Mouse (Mus musculus) limb, embryonic 12.5 days (tissue): Measurements from ENCODE around the gene D1Ertd622e. TPM values are rescaled to one million over a fixed set of nuclear protein-coding genes. Genes with fewer than 3 reads are reported as not detected.
"Not testable (repeated sequence)": the region's sequence is repeated elsewhere in the genome, so short reads cannot be mapped to it uniquely, and the experiment has no call there.

Experiments
- ATAC-seq: fragments of 200-750 bp; cut with Nextera tagmentation; 2 replicates; pipeline ENCODE4 v1.8.0; 2017; ENCODE audit warnings: low read depth, moderate TSS enrichment; ENCODE audit not compliant: insufficient number of reproducible peaks, insufficient read depth, low FRiP score, low TSS enrichment
- H3K27ac ChIP-seq: fragments of 300-500 bp; sonication (generic); 2 replicates; pipeline ENCODE4 v1.5.1; 2016; ENCODE audit warnings: mild to moderate bottlenecking, moderate library complexity
- H3K27me3 ChIP-seq: fragments of 300-500 bp; sonication (generic); 2 replicates; pipeline ENCODE4 v1.6.1; 2016; ENCODE audit warnings: mild to moderate bottlenecking, moderate library complexity
- H3K36me3 ChIP-seq: fragments of 300-500 bp; sonication (generic); 2 replicates; pipeline ENCODE4 v1.6.1; 2016; ENCODE audit warnings: mild to moderate bottlenecking, moderate library complexity
- H3K4me1 ChIP-seq: fragments of 300-500 bp; sonication (generic); replicated peaks from 2 replicates; pipeline ENCODE4 v1.6.1; 2016
- H3K4me2 ChIP-seq: fragments of 300-500 bp; sonication (generic); 2 replicates; pipeline ENCODE4 v1.6.1; 2016; ENCODE audit warnings: mild to moderate bottlenecking, moderate library complexity
- H3K4me3 ChIP-seq: fragments of 300-500 bp; sonication (generic); replicated peaks from 2 replicates; pipeline ENCODE4 v1.5.1; 2016; ENCODE audit warnings: mild to moderate bottlenecking
- H3K9ac ChIP-seq: fragments of 300-500 bp; sonication (generic); replicated peaks from 2 replicates; pipeline ENCODE4 v1.6.1; 2016; ENCODE audit warnings: mild to moderate bottlenecking, moderate library complexity
- H3K9me3 ChIP-seq: fragments of 300-500 bp; sonication (generic); 2 replicates; pipeline ENCODE4 v1.6.1; 2016; ENCODE audit warnings: mild to moderate bottlenecking, moderate library complexity
- WGBS: fragments of 180-500 bp; shearing (Covaris S2); methylation state at CpG from one replicate; pipeline ENCODE4 v1.1.7; 2016; 5-methylcytosine and 5-hydroxymethylcytosine counted together
- polyA plus RNA-seq: library from polyadenylated mRNA; unstranded; fragments of >200 nt; fragmentation: Nextera tagmentation; extraction: Ambion mirVana; gene quantifications from 2 replicates; pipeline ENCODE4 v1.2.1, GENCODE M21; 2016

Gene D1Ertd622e
- polyA plus RNA-seq, 1 experiment from 2014 or later, result 13.2 TPM

DNA sequence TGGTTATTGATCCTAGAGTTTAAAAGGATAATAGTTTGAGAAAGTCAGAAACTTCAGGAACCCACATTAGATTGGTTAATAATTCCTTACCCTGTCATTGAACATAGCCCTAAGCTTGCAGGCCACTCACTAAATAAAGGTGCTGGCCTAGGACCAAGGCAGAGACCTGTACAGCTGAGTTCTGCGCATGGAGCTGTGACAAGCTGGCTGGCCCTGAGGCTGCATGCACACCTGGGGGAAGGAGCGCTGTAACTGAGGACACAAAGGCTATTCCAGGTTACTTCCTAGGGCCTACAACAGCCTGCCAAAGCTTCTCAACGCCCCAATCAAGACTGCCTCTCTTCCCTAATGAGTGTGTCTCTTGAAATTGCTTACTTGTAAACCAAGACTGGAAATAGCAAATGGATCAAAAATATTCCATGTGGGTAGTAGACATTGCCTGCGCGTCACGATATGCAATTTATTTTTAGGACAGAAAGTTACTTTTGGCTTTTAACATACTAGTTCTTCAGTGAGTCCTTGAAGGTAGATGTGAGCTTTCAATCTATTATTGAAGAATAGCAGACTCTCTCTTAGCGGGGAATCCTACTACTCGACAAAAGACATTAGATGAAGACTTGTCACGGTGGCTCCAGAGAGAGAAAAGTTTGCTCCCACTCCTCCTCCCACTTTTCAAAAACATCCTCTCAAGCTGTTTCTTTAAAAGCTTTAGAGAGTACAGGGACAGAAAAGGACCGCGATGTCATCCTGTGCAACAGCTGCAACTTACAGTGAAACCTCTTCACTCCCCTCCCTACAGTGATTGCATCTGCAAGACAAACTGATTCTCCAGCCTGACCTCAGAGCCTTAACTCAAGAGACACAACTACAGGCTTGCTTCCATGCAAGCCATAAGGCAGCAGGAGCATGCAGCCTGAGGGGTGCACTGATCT lies 47.1 kb downstream of the D1Ertd622e start:
- ATAC-seq, result no peak
- Histone ChIP-seq H3K4me1 (no peaks in the 10 kb centered on the region), H3K27ac (no peak overlapping the region), H3K9me3 (no peaks in the 10 kb centered on the region), H3K36me3 (no peaks in the 10 kb centered on the region), H3K4me2 (no peak overlapping the region), H3K9ac (no peak overlapping the region), H3K27me3 (no peaks in the 10 kb centered on the region), H3K4me3 (no peak overlapping the region)
- WGBS, result 88% methylated on average over 11 of the region's 11 CpGs

DNA sequence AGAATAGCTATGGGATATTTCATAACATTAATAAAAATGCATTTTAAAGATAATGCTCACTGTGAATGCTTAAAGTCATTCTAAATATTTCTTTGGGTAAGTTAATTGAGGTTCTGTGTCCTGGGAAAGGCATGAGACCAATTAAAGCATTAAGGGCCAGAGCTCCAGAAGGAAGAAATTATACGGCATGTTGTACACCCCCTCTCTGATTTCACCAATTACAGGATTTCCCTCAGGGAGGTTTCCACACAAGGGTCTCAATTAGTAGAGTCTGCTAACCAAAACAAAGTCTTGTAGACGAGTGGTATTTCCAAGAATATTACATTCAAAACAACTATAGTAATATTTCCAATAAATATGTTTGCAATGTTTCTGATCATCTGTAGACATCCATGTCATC lies 50.1 kb downstream of the D1Ertd622e start:
- Histone ChIP-seq H3K9ac (no peak overlapping the region), H3K4me3 (no peak overlapping the region), H3K4me2 (no peak overlapping the region), H3K4me1 (no peaks in the 10 kb centered on the region), H3K27me3 (no peaks in the 10 kb centered on the region), H3K36me3 (no peaks in the 10 kb centered on the region), H3K9me3 (no peaks in the 10 kb centered on the region), H3K27ac (no peak overlapping the region)
- WGBS, result 12% methylated on average over 2 of the region's 2 CpGs
- ATAC-seq, result no peak

DNA sequence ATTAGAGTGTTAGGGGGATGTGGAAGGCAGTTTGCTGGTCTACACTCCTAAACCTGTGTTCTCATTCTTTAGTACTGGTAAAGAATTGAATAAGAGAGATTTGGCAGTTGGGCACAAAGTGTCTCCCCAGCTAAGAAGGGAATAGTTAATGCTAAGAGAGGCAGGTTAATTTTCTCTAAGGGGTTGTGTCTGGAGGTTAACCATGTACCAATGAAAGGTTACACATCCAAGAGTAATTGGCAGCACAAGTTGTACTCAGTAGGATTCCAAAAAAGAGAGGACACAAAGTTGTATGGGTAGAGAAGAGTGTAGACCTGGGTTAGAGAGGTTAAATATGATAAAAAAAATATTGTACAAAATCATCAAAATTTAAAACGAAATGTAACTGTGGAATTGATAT lies 58.5 kb downstream of the D1Ertd622e start:
- no peaks in the 10 kb centered on the region for H3K36me3 ChIP-seq
- no peak overlapping the region for H3K4me3 ChIP-seq
- WGBS, result 74% methylated on average over 1 of the region's 1 CpGs

DNA sequence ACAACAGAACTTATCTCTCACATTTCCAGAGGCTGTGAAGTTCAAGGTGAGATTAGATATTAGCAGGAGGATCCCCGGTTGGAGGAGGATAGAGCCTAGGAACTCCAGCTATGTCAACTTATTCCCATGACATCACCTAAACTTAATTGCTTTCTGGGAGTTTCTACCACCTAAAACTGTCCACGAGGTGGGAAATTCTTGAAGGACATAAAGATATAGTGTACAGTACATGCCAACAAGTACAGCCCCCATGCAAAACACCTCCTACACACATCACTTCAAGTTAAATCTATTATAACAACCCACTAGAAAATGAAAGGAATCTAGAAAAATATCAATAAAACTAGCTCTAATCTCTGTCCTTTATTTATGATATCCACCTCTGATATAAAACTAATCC lies 61.5 kb downstream of the D1Ertd622e start:
- Histone ChIP-seq H3K27me3 (no peaks in the 10 kb centered on the region), H3K36me3 (no peaks in the 10 kb centered on the region), H3K4me1 (no peaks in the 10 kb centered on the region), H3K9ac (no peak overlapping the region), H3K27ac (no peak overlapping the region), H3K9me3 (no peaks in the 10 kb centered on the region), H3K4me3 (no peak overlapping the region), H3K4me2 (no peak overlapping the region)
- 82% methylated on average over 2 of the region's 2 CpGs for WGBS
- no peak for ATAC-seq

More for the DNA sequence above, 58.5 kb downstream of the D1Ertd622e start:
- no peak overlapping the region for H3K9ac ChIP-seq
- no peak overlapping the region for H3K4me2 ChIP-seq
- no peaks in the 10 kb centered on the region for H3K4me1 ChIP-seq
- ATAC-seq, result no peak
- H3K27ac ChIP-seq, result no peak overlapping the region
- no peaks in the 10 kb centered on the region for H3K27me3 ChIP-seq
- H3K9me3 ChIP-seq, result no peaks in the 10 kb centered on the region

DNA sequence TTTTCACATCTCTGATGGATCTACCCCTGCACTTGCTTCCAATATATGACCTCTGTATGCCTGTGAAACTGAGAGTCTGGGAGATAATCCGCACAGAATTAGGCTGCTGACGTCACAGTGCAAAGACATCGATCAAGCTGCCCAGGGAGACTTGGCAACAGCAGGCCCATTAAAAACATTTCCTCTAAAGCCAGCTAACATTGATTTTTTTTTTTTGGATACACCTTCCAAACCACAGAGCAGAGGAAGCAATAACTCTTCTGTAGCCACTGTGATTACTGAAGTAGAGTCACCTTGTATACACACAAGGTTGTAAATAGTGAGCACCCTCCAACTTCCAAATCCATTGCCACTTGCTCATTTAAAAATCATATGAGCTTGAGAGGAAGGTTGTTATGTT lies 62.8 kb downstream of the D1Ertd622e start:
- no peak overlapping the region for H3K27ac ChIP-seq
- WGBS, result 68% methylated on average over 3 of the region's 3 CpGs
- no peaks in the 10 kb centered on the region for H3K4me1 ChIP-seq
- no peaks in the 10 kb centered on the region for H3K36me3 ChIP-seq
- H3K4me3 ChIP-seq, result no peak overlapping the region
- no peak overlapping the region for H3K9ac ChIP-seq
- no peak overlapping the region for H3K4me2 ChIP-seq
- no peaks in the 10 kb centered on the region for H3K27me3 ChIP-seq
- ATAC-seq, result no peak
- no peaks in the 10 kb centered on the region for H3K9me3 ChIP-seq

DNA sequence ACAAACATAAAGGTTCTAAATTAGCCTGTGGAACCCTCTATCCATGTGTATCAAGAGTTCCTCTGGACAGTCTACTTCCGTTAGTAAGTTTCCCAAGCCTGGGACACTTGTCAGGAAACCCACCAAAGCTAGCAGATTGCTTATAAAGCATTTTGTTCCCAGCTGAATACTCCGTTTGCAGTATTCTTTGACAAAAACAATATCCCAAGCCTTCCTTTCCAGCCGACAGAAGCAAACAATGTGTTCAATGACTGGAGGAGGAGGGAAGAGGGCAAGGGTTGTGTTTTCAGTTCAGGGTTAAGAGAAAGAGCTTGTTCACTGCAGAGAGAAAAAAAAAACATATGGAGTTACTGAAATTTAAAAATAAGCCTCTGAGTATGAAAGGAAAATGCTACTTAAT lies 73.3 kb downstream of the D1Ertd622e start:
- Histone ChIP-seq H3K4me1 (no peaks in the 10 kb centered on the region), H3K36me3 (no peaks in the 10 kb centered on the region), H3K9ac (no peak overlapping the region), H3K27me3 (no peaks in the 10 kb centered on the region), H3K27ac (no peak overlapping the region), H3K4me2 (no peak overlapping the region), H3K4me3 (no peak overlapping the region), H3K9me3 (no peaks in the 10 kb centered on the region)
- no peak for ATAC-seq
- WGBS, result 72% methylated on average over 3 of the region's 3 CpGs

DNA sequence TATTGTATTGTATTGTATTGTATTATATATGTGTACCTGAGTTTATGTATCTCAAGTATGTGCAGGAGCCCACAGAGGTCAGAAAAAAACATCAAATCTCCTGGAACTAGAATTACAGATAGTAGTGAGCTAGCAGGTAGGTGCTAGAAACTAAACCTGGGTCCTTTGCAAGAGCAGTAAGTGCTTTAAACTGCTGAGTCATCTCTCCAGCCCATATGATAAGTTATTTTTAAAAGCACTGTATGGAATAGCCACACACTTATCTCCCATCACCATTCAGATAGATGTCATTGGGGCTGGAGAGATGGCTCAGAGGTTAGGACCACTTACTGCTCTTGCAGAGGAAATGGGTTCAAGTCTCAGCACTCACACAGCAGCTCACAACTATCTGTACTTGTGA lies 76.8 kb downstream of the D1Ertd622e start:
- Histone ChIP-seq H3K27me3 (no peaks in the 10 kb centered on the region), H3K36me3 (no peaks in the 10 kb centered on the region), H3K9me3 (no peaks in the 10 kb centered on the region), H3K4me2 (no peak overlapping the region), H3K4me1 (no peaks in the 10 kb centered on the region), H3K4me3 (no peak overlapping the region), H3K9ac (no peak overlapping the region), H3K27ac (no peak overlapping the region)
- ATAC-seq, result no peak

DNA sequence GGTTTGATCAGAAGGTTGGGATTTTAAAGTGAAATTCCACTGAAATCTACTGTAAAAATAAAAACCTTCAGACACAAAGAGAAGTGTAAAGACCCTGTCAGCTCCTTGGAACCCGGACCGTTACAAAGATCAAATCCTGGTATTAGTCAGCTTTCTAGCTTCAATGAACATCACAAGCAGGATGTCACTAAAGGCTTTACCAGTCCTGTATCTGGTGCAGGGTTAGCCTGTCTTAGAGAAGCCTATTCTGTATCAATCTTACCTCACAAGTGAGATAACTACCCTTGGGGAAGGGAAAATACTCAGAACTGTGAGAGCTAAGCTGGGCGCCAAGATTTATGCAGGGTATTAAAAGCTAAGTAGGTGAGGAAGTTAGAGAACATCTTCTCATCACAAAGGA lies 77.7 kb downstream of the D1Ertd622e start:
- Histone ChIP-seq H3K4me1 (no peaks in the 10 kb centered on the region), H3K4me3 (no peak overlapping the region), H3K9ac (no peak overlapping the region), H3K4me2 (no peak overlapping the region), H3K36me3 (no peaks in the 10 kb centered on the region), H3K9me3 (no peaks in the 10 kb centered on the region), H3K27me3 (no peaks in the 10 kb centered on the region), H3K27ac (no peak overlapping the region)
- 84% methylated on average over 3 of the region's 3 CpGs for WGBS
- no peak for ATAC-seq

DNA sequence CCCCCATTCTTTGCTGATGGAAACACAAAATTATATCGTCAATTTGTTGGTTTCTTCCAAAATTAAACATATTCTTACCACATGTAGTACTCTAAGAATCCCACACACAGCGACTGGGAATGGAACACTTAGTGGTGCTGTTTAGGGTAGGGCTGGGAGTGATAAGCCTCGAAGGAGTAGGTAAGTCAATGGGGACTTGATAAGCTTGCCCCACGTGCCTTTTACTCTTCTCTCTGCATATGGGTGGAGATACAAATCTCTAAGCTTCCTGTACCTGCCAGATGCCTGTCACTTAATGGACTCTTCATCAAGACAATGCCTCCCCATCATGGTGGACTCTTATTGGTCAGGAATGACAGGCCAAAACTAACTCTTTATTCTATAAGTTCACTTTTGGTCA lies 78.8 kb downstream of the D1Ertd622e start:
- Histone ChIP-seq H3K9me3 (no peaks in the 10 kb centered on the region), H3K4me2 (no peak overlapping the region), H3K27ac (no peak overlapping the region), H3K9ac (no peak overlapping the region), H3K36me3 (no peaks in the 10 kb centered on the region), H3K27me3 (no peaks in the 10 kb centered on the region), H3K4me1 (no peaks in the 10 kb centered on the region), H3K4me3 (no peak overlapping the region)
- WGBS, result 81% methylated on average over 4 of the region's 4 CpGs
- no peak for ATAC-seq

DNA sequence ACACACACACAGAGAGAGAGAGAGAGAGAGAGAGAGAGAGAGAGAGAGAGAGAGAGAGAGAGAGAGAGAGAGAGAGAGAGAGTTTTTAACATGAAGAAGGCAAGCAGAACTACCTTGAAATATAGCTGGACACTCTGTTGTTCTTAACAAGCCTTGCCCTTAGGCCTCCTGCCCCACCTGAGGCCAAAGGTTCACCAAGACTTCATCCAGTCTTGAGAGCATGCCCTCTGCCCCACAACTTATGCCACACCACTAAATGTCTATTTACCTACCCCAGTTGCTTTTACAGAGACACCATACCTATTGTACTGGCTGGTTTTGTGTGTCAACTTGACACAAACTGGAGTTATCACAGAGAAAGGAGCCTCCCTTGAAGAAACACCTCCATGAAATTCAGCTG lies 81.2 kb downstream of the D1Ertd622e start:
- H3K27me3 ChIP-seq, H3K9ac ChIP-seq, H3K36me3 ChIP-seq, ATAC-seq, H3K27ac ChIP-seq, H3K4me2 ChIP-seq, H3K9me3 ChIP-seq, H3K4me3 ChIP-seq, H3K4me1 ChIP-seq: not testable (repeated sequence)

DNA sequence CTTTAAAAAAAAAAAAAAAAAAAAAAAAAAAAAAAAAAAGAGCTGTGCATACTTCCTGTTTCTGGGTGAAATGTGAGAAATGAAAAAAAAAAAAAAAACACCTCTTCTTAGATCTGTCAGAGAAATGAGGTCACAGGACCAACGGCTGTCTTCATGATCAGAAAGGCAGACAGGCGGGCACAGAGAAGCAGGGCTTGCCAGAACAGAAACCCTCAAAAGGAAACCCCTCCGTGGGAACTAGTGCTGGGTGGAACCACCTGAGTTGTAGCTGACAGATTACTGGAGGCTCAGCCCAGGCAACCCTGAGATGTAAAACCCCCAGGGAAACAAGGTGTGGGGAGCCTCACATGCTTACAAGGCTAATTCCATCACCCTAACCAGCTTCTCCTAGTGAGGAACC lies 81.6 kb downstream of the D1Ertd622e start:
- Histone ChIP-seq H3K4me1 (no peaks in the 10 kb centered on the region), H3K4me2 (no peak overlapping the region), H3K27ac (no peak overlapping the region), H3K9ac (no peak overlapping the region), H3K36me3 (no peaks in the 10 kb centered on the region), H3K27me3 (no peaks in the 10 kb centered on the region), H3K4me3 (no peak overlapping the region), H3K9me3 (no peaks in the 10 kb centered on the region)
- WGBS, result 71% methylated on average over 3 of the region's 3 CpGs
- ATAC-seq, result no peak

DNA sequence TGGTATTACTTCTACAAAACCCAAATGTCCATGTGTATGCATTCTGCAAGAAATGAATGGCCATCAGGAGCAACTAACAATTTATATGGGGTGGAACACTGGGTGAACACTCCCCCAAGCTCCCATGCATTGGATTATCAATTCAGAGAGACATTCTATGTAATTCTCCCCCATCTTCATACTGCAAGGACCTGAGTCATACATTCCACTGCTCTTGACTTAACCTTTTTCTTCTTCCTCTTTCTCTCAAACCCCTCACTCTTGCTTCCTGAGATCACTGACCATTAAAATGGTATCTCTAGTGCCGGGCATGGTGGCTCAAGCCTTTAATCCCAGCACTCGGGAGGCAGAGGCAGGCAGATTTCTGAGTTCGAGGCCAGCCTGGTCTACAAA lies 83.9 kb downstream of the D1Ertd622e start:
- no peak for ATAC-seq

More for the DNA sequence above, 83.9 kb downstream of the D1Ertd622e start:
- no peak overlapping the region for H3K9ac ChIP-seq
- H3K9me3 ChIP-seq, result no peaks in the 10 kb centered on the region
- H3K27ac ChIP-seq, result no peak overlapping the region
- no peaks in the 10 kb centered on the region for H3K4me1 ChIP-seq
- H3K27me3 ChIP-seq, result no peaks in the 10 kb centered on the region
- WGBS, result 90% methylated on average over 3 of the region's 3 CpGs
- H3K4me3 ChIP-seq, result no peak overlapping the region
- no peaks in the 10 kb centered on the region for H3K36me3 ChIP-seq
- H3K4me2 ChIP-seq, result no peak overlapping the region
